In the genomic region with DNA sequence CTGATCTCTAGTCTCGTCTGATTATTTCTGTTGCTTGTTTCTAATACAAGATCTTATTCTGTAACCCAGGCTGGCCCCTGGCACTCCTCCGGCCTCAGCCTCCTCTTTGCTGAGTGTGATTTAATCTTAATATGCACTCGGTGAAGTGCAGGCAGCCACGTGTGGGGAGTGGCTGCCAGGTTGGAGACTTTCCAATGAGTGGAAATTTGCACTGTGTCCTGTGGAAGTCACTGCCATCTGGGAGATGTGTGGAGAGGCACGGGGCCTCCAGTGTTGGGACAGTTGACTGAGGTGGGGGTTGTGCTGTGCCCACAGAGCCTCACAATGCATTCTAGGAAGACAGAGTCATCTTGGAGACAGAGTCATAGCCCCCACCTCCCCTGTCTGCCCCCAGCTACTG, we compare ENCODE assay signal across 29 mouse cellular contexts. TPM values are rescaled to one million over a fixed set of nuclear protein-coding genes. Genes with fewer than 3 reads are reported as not detected.
DNase-seq lines count a peak whose midpoint lies in the region; ATAC-seq lines count a peak whose summit lies in the region.
"Had no signal": no experiment of that assay in that cellular context is flagged by ENCODE, and none has a peak within 500 bp of the region (broad histone marks: within the 10 kb centered on the region; RNA-seq: fewer than 3 reads in every experiment).

No protein-coding gene starts in this region.

- H3K27me3 ChIP-seq in hindbrain, embryonic 13.5 days = no peaks in the 10 kb centered on the region
- H3K27me3 ChIP-seq: embryonic facial prominence, embryonic 13.5 days; forebrain, embryonic 12.5 days; forebrain, embryonic 15.5 days; heart, embryonic 12.5 days had no signal

- peaks cover 22% of the 10 kb centered on the region for H3K36me3 ChIP-seq in hindbrain, embryonic 13.5 days
- H3K36me3 ChIP-seq: embryonic facial prominence, embryonic 10.5 days; embryonic facial prominence, embryonic 13.5 days; forebrain, embryonic 12.5 days; forebrain, embryonic 15.5 days; G1E; heart, embryonic 12.5 days; heart, embryonic 15.5 days; hindbrain, embryonic 10.5 days had no signal

- WGBS in hindbrain, embryonic 13.5 days = 82% methylated on average over 5 of the region's 5 CpGs

- no peak overlapping the region for H3K4me3 ChIP-seq in hindbrain, embryonic 13.5 days
- H3K4me3 ChIP-seq: embryonic facial prominence, embryonic 10.5 days; embryonic facial prominence, embryonic 13.5 days; erythroblast, embryonic 14.5 days; forebrain, embryonic 12.5 days; forebrain, embryonic 15.5 days; heart, embryonic 12.5 days; heart, embryonic 15.5 days; hindbrain, embryonic 10.5 days had no signal

- peaks cover 18% of the 10 kb centered on the region for H3K4me1 ChIP-seq in hindbrain, embryonic 13.5 days (replicated peaks)
- H3K4me1 ChIP-seq: forebrain, embryonic 12.5 days; forebrain, embryonic 15.5 days had no signal

- no peak overlapping the region for H3K4me2 ChIP-seq in hindbrain, embryonic 13.5 days
- H3K4me2 ChIP-seq: embryonic facial prominence, embryonic 13.5 days; forebrain, embryonic 12.5 days; forebrain, embryonic 15.5 days; heart, embryonic 12.5 days; heart, embryonic 15.5 days; hindbrain, embryonic 14.5 days had no signal

- H3K9ac ChIP-seq in hindbrain, embryonic 13.5 days = no peak overlapping the region
- H3K9ac ChIP-seq: embryonic facial prominence, embryonic 13.5 days; forebrain, embryonic 12.5 days; forebrain, embryonic 15.5 days; heart, embryonic 12.5 days; heart, embryonic 15.5 days; hindbrain, embryonic 14.5 days had no signal

- H3K9me3 ChIP-seq in hindbrain, embryonic 13.5 days = no peaks in the 10 kb centered on the region
- H3K9me3 ChIP-seq: embryonic facial prominence, embryonic 10.5 days; embryonic facial prominence, embryonic 13.5 days; forebrain, embryonic 12.5 days; forebrain, embryonic 15.5 days; G1E; heart, embryonic 12.5 days; heart, embryonic 15.5 days; hindbrain, embryonic 10.5 days had no signal

- peak; percentile 69 for DNase-seq in cerebellum, adult 11-12 months
- DNase-seq in cerebellum, postnatal 4 days (ENCODE audit: low spot score in 2 of 2) = no peak
- DNase-seq in cerebellum, postnatal 25 days = peak; percentile 57 to 69
- no peak for DNase-seq in cerebellum, adult 9-10 months
- peak; percentile 42 for DNase-seq in MN1 (ENCODE audit: low spot score)
- DNase-seq: adrenal gland, adult 2 months; adrenal gland, postnatal 14 days; B cell, adult 2 months; embryo, embryonic 11 days; gastrocnemius, postnatal 25 days; heart, adult 18-20 months; heart, postnatal 10 days; heart, postnatal 36 days; kidney, adult 18-20 months; kidney, adult 9 months had no signal

- no peak for ATAC-seq in hindbrain, embryonic 13.5 days (ENCODE audit: low FRiP score)
- ATAC-seq: forebrain, embryonic 15.5 days; hindbrain, postnatal 0 days; inflammation-experienced regulatory T-cells, adult 6 months; intestine, embryonic 16.5 days had no signal

- H3K27ac ChIP-seq in hindbrain, embryonic 13.5 days = no peak overlapping the region
- H3K27ac ChIP-seq: embryonic facial prominence, embryonic 10.5 days; embryonic facial prominence, embryonic 13.5 days; forebrain, embryonic 12.5 days; forebrain, embryonic 15.5 days; heart, embryonic 15.5 days; hindbrain, embryonic 10.5 days; hindbrain, embryonic 14.5 days; hindbrain, postnatal 0 days had no signal

RNA-seq across cellular contexts. Expression of gene Klhdc4, which starts 46.9 kb away (rescaled TPM):
- polyA plus RNA-seq in hindbrain, embryonic 13.5 days (2015; fragmentation: Nextera tagmentation; extraction: Ambion mirVana) = 43.5 and 47.4 TPM in 2 replicates

RNA-seq across cellular contexts. Expression of gene Jph3, which starts 53.1 kb away (rescaled TPM):
- 87.0 and 90.0 TPM in 2 replicates for polyA plus RNA-seq in hindbrain, embryonic 13.5 days (2015; fragmentation: Nextera tagmentation; extraction: Ambion mirVana)
- polyA plus RNA-seq: erythroblast, embryonic 14.5 days; G1E; inflammation-experienced regulatory T-cells, adult 6 months had no signal

Comparison
In these comparisons a context has a peak if more than half of its experiments do, and no peak if none do; other contexts are left out.
1. DNase-seq: peak in cerebellum, adult 11-12 months (single experiment), cerebellum, postnatal 25 days (2 of 2) and MN1 (single experiment); none in cerebellum, postnatal 4 days (0 of 2) and cerebellum, adult 9-10 months (single experiment).